Mouse (Mus musculus) forebrain, embryonic 12.5 days (tissue): ENCODE data around the gene Gm49394. TPM values are rescaled to one million over a fixed set of nuclear protein-coding genes. Genes with fewer than 3 reads are reported as not detected.

ENCODE experiments used
- ATAC-seq: fragments of 200-750 bp; cut with Nextera tagmentation; 2 replicates; pipeline ENCODE4 v1.8.0; 2017; ENCODE audit warnings: moderate TSS enrichment; ENCODE audit not compliant: low FRiP score
- H3K27ac ChIP-seq: fragments of 300-500 bp; sonication (generic); 2 replicates; pipeline ENCODE4 v1.5.1; 2016; ENCODE audit warnings: mild to moderate bottlenecking
- H3K27me3 ChIP-seq: fragments of 300-500 bp; sonication (generic); 2 replicates; pipeline ENCODE4 v1.6.1; 2016; ENCODE audit warnings: mild to moderate bottlenecking
- H3K36me3 ChIP-seq: fragments of 300-500 bp; sonication (generic); replicated peaks from 2 replicates; pipeline ENCODE4 v1.6.1; 2016; ENCODE audit warnings: mild to moderate bottlenecking
- H3K4me1 ChIP-seq: fragments of 300-500 bp; sonication (generic); 2 replicates; pipeline ENCODE4 v1.6.1; 2016
- H3K4me2 ChIP-seq: fragments of 300-500 bp; sonication (generic); 2 replicates; pipeline ENCODE4 v1.6.1; 2016; ENCODE audit warnings: mild to moderate bottlenecking, moderate library complexity
- H3K4me3 ChIP-seq: fragments of 300-500 bp; sonication (generic); replicated peaks from 2 replicates; pipeline ENCODE4 v1.5.1; 2016; ENCODE audit warnings: mild to moderate bottlenecking
- H3K9ac ChIP-seq: fragments of 300-500 bp; sonication (generic); 2 replicates; pipeline ENCODE4 v1.6.1; 2016; ENCODE audit warnings: mild to moderate bottlenecking
- H3K9me3 ChIP-seq: fragments of 300-500 bp; sonication (generic); 2 replicates; pipeline ENCODE4 v1.6.1; 2016
- WGBS: fragments of 180-500 bp; shearing (Covaris S2); methylation state at CpG from one replicate; pipeline ENCODE4 v1.1.7; 2016; 5-methylcytosine and 5-hydroxymethylcytosine counted together
- polyA plus RNA-seq: library from polyadenylated mRNA; unstranded; fragments of >200 nt; fragmentation: Nextera tagmentation; extraction: Ambion mirVana; gene quantifications from 2 replicates; pipeline ENCODE4 v1.2.1, GENCODE M21; 2016

The Gm49394 gene
- polyA plus RNA-seq: not detected in 2 replicates

DNA sequence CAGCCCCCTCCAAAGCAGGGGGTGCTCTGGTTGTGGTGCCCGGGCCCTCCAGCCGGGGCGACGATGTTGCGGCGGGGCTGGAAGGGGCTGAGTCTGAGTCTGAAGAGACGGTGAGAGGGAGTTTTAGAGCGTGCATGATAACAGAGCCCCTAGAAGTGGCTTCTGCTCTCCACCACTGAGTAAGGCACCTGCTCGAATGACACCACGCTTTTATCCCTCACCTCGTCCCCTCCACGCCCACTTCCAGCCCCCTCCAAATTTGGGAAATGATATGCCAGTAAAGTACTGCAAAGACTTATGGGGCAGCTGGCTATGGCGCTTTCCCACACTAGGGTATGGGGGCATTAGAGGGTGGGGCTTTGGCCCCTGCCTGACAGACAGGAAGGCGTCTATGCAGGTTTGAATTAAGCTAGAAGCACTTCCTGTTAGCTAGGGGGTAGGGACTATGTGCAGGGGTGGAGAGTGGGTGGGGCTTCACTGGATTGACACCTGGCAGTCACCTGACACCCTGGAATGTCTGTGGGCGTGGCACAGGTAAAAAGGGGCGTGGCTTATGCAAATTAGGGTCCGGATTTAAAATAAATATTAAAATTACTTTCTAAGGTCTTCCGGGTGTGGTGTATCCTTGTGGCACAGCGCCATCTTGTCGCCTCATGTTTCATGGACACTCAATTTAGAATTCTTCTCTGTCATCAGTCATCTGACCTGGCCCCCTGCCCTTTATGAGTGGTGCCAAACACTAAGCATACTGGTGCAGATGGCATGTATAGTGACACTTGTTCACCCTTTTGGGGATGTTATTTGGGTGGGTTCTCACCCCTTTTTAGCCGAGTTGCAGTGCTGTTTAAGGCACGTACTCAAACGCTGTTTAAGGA lies at the start of gene Gm49394:
Gm49394 (minus strand) TSS at position 192 of the 875 bp plus-strand sequence.
- H3K9ac ChIP-seq: no peak within 1 kb of the TSS
- no peaks in the 10 kb centered on the region for H3K36me3 ChIP-seq
- H3K9me3 ChIP-seq: peaks cover 19% of the 10 kb centered on the region
- H3K4me3 ChIP-seq: no peak within 1 kb of the TSS
- H3K27me3 ChIP-seq: peaks cover 28% of the 10 kb centered on the region
- no peak for ATAC-seq
- H3K4me2 ChIP-seq: no peak within 1 kb of the TSS
- H3K27ac ChIP-seq: no peak within 1 kb of the TSS
- no peaks in the 10 kb centered on the region for H3K4me1 ChIP-seq
- 83% methylated on average over 23 of the region's 23 CpGs for WGBS

DNA sequence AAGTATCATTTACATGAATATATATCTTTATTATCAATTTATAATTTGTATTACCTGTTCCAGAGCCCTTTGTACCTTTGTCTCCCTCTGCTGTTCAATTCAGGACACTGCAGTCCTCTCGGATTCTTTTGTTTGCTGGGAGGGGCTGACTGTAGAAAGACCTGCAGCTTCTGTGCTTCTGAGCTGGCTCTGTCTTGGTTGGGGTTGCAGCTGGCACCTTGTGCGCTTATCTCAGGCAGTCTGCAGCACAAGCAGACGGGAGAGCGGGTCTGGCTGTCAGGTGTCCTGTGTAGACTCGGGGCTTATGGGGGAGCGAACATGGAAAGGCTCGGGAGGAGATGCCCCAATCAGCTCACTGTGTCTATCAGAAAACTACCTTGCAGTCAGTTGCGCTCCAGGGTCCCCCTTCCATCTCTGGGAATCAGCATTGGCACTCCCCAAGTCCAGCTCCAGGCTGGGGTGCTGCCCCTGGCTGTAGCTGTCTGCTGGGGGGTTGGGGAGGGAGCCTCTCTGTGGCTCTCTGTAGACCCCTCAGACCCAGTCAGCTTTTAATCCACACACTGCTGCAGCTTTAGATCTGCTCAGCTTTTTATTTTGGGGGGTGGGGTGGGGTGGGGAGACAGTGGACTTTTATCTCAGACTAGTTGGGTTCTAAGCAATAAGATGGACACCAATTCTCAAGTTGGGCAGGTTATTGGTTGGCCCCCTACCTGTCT lies 45.2 kb upstream of the Gm49394 start:
- WGBS: 16% methylated on average over 8 of the region's 8 CpGs
- peak overlapping the region; percentile 53 for H3K4me2 ChIP-seq
- H3K36me3 ChIP-seq: no peaks in the 10 kb centered on the region
- H3K9ac ChIP-seq: peak overlapping the region; percentile 62
- H3K9me3 ChIP-seq: no peaks in the 10 kb centered on the region
- 0 out of 2 replicates have a peak overlapping the region, but pooled peaks have one; percentile 25 for H3K27ac ChIP-seq
- H3K4me3 ChIP-seq: peak overlapping the region; percentile 31
- peak; percentile 23; the same call in 1 of the 2 replicates for ATAC-seq
- H3K27me3 ChIP-seq: no peaks in the 10 kb centered on the region
- H3K4me1 ChIP-seq: no peaks in the 10 kb centered on the region

DNA sequence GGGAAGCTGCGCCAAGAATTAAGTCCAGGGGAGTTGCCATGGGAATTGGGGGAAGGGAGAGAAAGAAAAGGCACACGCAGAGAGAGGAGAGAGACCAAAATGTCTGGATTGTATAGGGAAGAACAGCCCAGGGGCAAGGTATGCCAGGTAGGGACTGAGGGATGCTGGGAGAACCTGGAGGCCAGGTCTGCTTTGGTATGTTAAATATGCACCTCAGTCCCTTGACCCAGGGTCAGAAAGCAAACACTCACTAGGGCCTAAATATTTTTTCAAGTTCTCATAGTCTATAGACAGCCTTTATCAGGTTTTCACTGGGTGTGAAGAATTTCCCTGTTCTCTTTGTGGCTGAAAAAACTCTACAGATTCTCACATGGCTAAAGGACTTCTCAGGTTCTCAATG lies 37.1 kb upstream of the Gm49394 start:
- H3K4me2 ChIP-seq: no peak overlapping the region
- no peak for ATAC-seq
- no peak overlapping the region for H3K4me3 ChIP-seq
- H3K36me3 ChIP-seq: no peaks in the 10 kb centered on the region
- H3K9me3 ChIP-seq: no peaks in the 10 kb centered on the region
- H3K9ac ChIP-seq: no peak overlapping the region
- no peaks in the 10 kb centered on the region for H3K4me1 ChIP-seq
- 82% methylated on average over 2 of the region's 2 CpGs for WGBS
- H3K27ac ChIP-seq: no peak overlapping the region
- no peaks in the 10 kb centered on the region for H3K27me3 ChIP-seq

DNA sequence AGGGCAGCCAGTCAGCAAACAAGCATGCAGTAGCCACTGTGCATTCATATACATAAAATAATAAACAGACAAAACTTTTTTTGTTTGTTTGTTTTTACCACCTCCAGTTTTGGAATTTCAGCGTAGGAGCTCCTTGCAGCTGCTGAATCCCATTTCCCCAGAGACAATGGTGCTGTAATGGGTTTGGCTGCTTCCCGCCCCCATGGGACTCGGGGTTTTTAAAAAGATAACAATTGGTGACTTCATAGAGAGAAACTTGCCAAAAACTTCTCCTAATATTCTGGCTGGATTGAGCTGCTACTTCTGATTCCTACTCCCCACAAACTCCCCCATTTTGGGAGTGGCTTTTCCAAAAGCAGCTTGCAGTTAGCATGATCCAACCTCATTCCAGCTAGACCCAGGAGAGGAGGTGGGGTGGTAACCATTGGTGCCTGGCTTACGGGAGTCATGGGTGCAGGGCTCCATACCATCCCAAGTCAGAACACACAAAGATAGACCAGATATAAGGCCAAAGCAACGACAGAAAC lies 29.7 kb upstream of the Gm49394 start:
- Histone ChIP-seq H3K9ac (no peak overlapping the region), H3K27ac (no peak overlapping the region), H3K27me3 (no peaks in the 10 kb centered on the region), H3K4me1 (no peaks in the 10 kb centered on the region), H3K9me3 (no peaks in the 10 kb centered on the region), H3K4me2 (no peak overlapping the region), H3K4me3 (no peak overlapping the region), H3K36me3 (no peaks in the 10 kb centered on the region)
- WGBS: 65% methylated on average over 5 of the region's 5 CpGs
- no peak for ATAC-seq

DNA sequence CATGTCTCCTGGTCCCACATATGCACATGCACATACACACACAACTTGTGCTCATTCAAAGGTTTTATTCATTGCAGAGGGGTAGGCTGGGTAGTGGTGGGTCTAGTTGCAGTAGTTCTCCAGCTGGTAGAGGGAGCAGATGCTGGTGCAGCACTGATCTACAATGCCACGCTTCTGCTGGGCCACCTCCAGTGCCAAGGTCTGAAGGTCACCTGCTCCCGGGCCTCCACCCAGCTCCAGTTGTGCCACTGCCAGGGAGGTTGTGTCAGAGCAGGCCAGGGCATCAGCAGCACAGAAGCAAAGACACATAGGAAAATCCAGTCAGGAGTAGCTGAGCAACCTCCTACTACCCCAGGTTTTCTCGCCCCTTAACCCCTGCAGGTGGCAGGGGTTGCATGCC lies 8.9 kb upstream of the Gm49394 start:
- Histone ChIP-seq H3K4me1 (no peaks in the 10 kb centered on the region), H3K4me2 (no peak overlapping the region), H3K9me3 (no peaks in the 10 kb centered on the region), H3K9ac (no peak overlapping the region), H3K27ac (no peak overlapping the region), H3K4me3 (no peak overlapping the region), H3K27me3 (no peaks in the 10 kb centered on the region), H3K36me3 (no peaks in the 10 kb centered on the region)
- no peak for ATAC-seq
- 81% methylated on average over 3 of the region's 3 CpGs for WGBS

DNA sequence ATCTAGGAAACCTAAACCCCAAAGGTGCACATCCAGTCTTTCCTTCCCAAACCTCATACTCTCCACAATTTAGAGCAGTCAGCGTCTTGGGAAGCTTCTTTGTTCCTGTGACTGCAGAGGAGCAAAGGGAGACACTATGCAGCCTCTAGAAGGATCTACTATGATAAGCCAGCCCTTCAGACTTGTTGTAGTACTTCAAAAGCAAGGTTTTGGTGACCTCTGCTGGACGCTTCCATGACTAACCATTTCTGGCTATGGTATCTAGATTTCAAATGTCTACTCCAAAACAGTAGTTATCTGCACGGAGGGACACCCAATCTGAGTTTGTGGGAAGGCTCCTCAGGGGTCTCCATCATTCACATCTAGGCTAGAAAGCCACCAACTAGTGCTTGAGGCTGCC lies 5.9 kb upstream of the Gm49394 start:
- Histone ChIP-seq H3K36me3 (no peaks in the 10 kb centered on the region), H3K9me3 (0 out of 2 replicates have a peak, but pooled peaks cover 3% of the 10 kb centered on the region), H3K27me3 (no peaks in the 10 kb centered on the region), H3K27ac (no peak overlapping the region), H3K4me3 (no peak overlapping the region), H3K9ac (no peak overlapping the region), H3K4me1 (no peaks in the 10 kb centered on the region), H3K4me2 (no peak overlapping the region)
- no peak for ATAC-seq
- 14% methylated on average over 3 of the region's 3 CpGs for WGBS

DNA sequence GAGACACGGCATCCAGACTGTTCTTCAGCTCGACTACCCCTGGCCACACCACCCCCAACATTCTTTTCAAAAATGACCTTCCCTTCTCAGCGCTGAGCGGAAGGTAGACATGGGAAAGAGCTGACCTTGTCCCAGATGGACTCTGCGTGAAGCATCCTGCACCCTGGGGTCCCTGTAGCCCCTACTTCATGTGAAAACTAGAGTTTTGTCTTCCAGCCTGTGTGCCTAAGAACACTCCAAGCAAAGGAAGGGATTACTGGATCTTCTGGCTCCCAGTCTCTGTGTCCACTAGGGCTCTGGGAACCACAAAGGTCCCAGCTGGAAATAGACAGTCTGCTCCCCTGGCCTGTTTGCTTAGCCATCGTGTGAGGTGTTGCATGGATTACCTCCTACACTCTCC lies 5.4 kb upstream of the Gm49394 start:
- no peaks in the 10 kb centered on the region for H3K4me1 ChIP-seq
- H3K36me3 ChIP-seq: no peaks in the 10 kb centered on the region
- WGBS: 71% methylated on average over 6 of the region's 6 CpGs
- H3K27ac ChIP-seq: no peak overlapping the region
- ATAC-seq: no peak
- peaks cover 7% of the 10 kb centered on the region; the same call in 1 of the 2 replicates for H3K9me3 ChIP-seq
- no peak overlapping the region for H3K4me2 ChIP-seq
- no peak overlapping the region for H3K9ac ChIP-seq
- no peak overlapping the region for H3K4me3 ChIP-seq
- no peaks in the 10 kb centered on the region for H3K27me3 ChIP-seq

DNA sequence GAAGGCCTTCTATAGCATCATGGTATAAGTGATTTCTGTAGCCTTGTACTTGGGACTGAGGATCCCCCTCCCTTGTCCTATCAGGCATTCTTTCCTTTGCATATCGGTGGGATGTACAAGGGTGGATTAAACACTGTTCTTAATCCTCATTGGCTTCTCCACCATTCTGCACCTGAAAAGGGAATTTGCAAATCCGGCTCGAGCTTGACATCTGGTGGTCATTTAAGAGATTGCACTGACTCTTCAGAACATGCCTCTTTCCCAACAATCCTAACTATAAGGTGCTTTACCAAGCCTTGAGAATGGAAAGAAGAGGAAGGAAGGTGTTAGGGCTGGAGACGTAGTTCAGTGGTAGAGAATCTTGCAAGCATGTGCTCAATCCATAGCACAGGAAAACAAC lies 2.4 kb upstream of the Gm49394 start:
- peaks cover 6% of the 10 kb centered on the region for H3K27me3 ChIP-seq
- ATAC-seq: no peak
- WGBS: 15% methylated on average over 4 of the region's 4 CpGs
- peaks cover 19% of the 10 kb centered on the region for H3K9me3 ChIP-seq
- H3K9ac ChIP-seq: no peak overlapping the region
- no peak overlapping the region for H3K4me2 ChIP-seq
- no peaks in the 10 kb centered on the region for H3K4me1 ChIP-seq
- H3K4me3 ChIP-seq: no peak overlapping the region
- H3K36me3 ChIP-seq: no peaks in the 10 kb centered on the region
- H3K27ac ChIP-seq: no peak overlapping the region

DNA sequence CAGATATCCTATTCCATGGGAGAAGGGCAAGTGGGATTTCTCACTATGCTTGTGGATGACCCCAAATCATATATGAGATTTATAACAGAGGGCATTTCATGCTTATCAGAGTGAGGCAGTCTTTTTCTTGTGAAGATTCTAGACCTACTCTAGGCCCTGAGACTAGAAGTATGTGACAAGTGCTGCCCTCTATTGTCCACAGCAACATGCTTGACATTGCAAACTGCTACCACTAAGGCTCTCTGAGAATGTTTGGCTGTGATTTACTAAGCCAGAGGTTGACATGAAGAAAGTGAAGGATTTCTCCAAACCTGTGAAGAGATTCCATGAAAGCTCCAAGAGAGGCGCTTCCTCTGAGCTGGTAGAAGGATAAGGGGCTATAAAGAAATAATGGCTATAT lies 1.3 kb upstream of the Gm49394 start:
- no peak for ATAC-seq
- Histone ChIP-seq H3K4me3 (no peak overlapping the region), H3K9me3 (peaks cover 19% of the 10 kb centered on the region), H3K27me3 (peaks cover 17% of the 10 kb centered on the region), H3K4me2 (no peak overlapping the region), H3K27ac (no peak overlapping the region), H3K9ac (no peak overlapping the region), H3K36me3 (no peaks in the 10 kb centered on the region), H3K4me1 (no peaks in the 10 kb centered on the region)
- 89% methylated on average over 1 of the region's 1 CpGs for WGBS

DNA sequence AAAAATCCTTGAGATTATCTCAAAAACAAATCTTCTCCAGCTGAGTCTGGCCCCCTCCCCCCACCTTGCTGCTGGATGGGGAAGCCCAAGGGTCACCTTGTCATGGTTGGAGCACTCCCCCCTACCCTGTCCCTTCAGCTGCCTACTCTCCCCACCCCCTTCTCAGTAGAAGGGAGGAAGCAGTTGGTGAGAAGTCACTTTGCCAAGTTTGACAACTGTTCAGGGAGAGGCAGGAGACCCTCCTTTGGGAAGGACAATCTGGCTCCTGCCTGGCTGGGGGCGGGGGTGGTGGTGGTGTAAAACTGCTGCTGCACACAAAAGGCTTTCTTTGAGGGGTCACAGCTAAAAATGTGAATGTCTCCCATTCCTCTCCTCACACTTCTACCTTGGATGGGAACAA lies 1.4 kb downstream of the Gm49394 start:
- Histone ChIP-seq H3K4me1 (peaks cover 4% of the 10 kb centered on the region; the same call in 1 of the 2 replicates), H3K27ac (no peak overlapping the region), H3K27me3 (peaks cover 44% of the 10 kb centered on the region), H3K36me3 (no peaks in the 10 kb centered on the region), H3K9me3 (peaks cover 19% of the 10 kb centered on the region), H3K4me2 (no peak overlapping the region), H3K9ac (no peak overlapping the region), H3K4me3 (no peak overlapping the region)
- WGBS: 86% methylated on average over 1 of the region's 1 CpGs
- no peak for ATAC-seq

DNA sequence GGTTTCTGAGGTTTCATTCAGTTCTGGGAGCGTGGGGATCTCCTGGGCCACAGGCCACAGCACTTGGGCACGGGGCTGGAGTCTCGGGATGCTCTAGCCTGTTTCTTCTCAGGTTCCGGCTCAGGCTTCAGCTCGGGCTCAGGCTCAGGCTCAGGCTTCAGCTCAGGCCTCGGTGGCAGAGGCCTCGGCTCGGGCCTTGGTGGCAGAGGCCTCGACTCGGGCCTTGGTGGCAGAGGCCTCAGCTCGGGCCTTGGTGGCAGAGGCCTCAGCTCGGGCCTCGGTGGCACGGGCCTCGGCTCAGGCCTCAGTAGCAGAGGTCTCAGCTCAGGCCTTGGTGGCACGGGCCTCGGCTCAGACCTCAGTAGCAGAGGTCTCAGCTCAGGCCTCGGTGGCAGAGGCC lies 2.2 kb downstream of the Gm49394 start:
- no peak overlapping the region for H3K4me2 ChIP-seq
- H3K27me3 ChIP-seq: peaks cover 52% of the 10 kb centered on the region
- 94% methylated on average over 17 of the region's 18 CpGs for WGBS
- H3K4me3 ChIP-seq: no peak overlapping the region
- H3K4me1 ChIP-seq: peaks cover 4% of the 10 kb centered on the region; the same call in 1 of the 2 replicates
- ATAC-seq: no peak
- no peak overlapping the region for H3K27ac ChIP-seq
- no peaks in the 10 kb centered on the region for H3K36me3 ChIP-seq
- no peak overlapping the region for H3K9ac ChIP-seq
- peaks cover 19% of the 10 kb centered on the region for H3K9me3 ChIP-seq

DNA sequence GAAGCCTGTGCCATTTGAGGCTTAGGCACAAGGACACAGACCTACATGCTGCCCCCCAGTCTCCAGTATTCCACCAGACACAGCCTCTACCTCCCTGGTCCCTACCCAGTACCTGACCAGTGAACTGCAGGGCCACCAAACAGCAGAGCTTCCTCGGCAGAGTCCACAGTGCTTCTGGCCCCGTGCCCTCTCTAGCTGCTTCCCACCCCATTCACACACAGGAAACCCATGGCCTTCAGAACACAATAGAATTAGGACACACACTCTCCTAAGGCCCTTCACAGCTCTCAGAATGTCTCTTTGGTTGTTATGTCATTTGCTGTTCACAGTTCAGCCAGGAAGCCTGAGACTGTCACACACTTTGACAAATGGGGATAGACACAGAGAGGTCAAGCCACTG lies 3.1 kb downstream of the Gm49394 start, which contains the start of gene Igf2:
Igf2 (minus strand) TSS at position 158 of the 400 bp plus-strand sequence.
- H3K4me1 ChIP-seq: peaks cover 4% of the 10 kb centered on the region; the same call in 1 of the 2 replicates
- no peak within 1 kb of the TSS for H3K4me3 ChIP-seq
- no peak within 1 kb of the TSS for H3K4me2 ChIP-seq
- no peak within 1 kb of the TSS for H3K27ac ChIP-seq
- 82% methylated on average over 2 of the region's 2 CpGs for WGBS
- H3K9me3 ChIP-seq: peaks cover 19% of the 10 kb centered on the region
- H3K36me3 ChIP-seq: no peaks in the 10 kb centered on the region
- H3K27me3 ChIP-seq: peaks cover 57% of the 10 kb centered on the region
- ATAC-seq: no peak
- H3K9ac ChIP-seq: no peak within 1 kb of the TSS
